Mouse (Mus musculus): ENCODE data around the gene Shisa8. TPM values are rescaled to one million over a fixed set of nuclear protein-coding genes. Genes with fewer than 3 reads are reported as not detected.
A peak's percentile ranks its signal among the peaks of the same experiment; 100 is the strongest.

The Shisa8 gene
- polyA plus RNA-seq, 1 experiment from 2014 or later = 0.46 TPM

DNA sequence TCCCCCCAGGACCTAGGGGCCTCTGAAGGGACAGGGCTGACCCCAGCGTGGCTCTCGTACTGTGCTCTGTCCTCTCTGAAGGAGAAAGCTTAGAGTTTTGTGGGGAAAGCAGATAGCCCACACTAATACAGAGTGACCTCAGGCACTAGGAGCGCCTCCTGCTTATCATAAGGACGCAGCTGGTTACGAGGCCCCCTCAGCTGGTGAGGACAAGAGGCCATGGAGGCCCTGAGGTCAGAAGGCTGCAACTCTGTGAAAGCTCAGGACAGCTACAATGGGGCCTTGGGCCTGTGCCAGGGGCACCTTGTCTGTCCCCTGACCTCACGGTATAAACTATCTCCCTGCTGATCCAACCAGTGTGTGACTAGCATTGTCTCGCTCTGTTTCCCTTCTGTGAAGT is 28.4 kb downstream of the Shisa8 start:
- ATAC-seq (ENCODE audit: insufficient read depth, low FRiP score, low TSS enrichment) (no peak), DNase-seq (ENCODE audit: low spot score) (no peak)
- H3K27me3 ChIP-seq (ENCODE audit: control insufficient read depth, insufficient read depth, low read length) = no peaks in the 10 kb centered on the region
- H3K9ac ChIP-seq (ENCODE audit: low read length) = no peak overlapping the region
- no peak overlapping the region for H3K4me2 ChIP-seq (ENCODE audit: low read depth)
- WGBS = 86% methylated on average over 7 of the region's 7 CpGs
- H3K4me1 ChIP-seq (ENCODE audit: control insufficient read depth, insufficient read depth, low read length) = no peaks in the 10 kb centered on the region
- H3K9me3 ChIP-seq (ENCODE audit: control insufficient read depth, low read length) = 0 out of 2 replicates have a peak, but pooled peaks cover 5% of the 10 kb centered on the region
- H3K27ac ChIP-seq (ENCODE audit: low read depth, low read length) = 0 out of 2 replicates have a peak overlapping the region, but pooled peaks have one; percentile 9
- H3K4me3 ChIP-seq (ENCODE audit: low read depth, low read length) = no peak overlapping the region
- peaks cover 57% of the 10 kb centered on the region for H3K36me3 ChIP-seq (ENCODE audit: control insufficient read depth, insufficient read depth, low read length)

DNA sequence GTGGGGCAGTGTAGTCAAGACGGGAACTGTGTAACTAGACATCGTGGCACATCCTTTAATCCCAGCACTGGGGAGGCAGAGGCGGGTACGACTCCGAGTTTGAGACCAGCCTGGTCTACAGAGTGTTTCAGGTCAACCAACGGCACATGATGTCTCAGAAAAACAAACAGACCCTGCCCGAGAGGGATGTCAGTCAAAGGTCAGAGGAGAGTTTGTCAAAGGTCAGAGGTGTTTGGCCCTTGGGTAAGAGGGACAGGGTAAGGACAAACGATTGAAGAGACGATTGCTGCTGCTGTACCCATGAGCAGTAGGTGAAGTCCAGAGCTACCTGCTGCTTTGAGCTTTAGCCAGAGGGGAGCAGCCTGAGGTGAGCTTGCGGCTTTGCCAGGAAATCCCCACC is 29.0 kb downstream of the Shisa8 start:
- WGBS = 82% methylated on average over 10 of the region's 10 CpGs
- Histone ChIP-seq H3K9me3 (ENCODE audit: control insufficient read depth, low read length) (0 out of 2 replicates have a peak, but pooled peaks cover 5% of the 10 kb centered on the region), H3K9ac (ENCODE audit: low read length) (no peak overlapping the region), H3K27me3 (ENCODE audit: control insufficient read depth, insufficient read depth, low read length) (no peaks in the 10 kb centered on the region), H3K4me2 (ENCODE audit: low read depth) (no peak overlapping the region), H3K27ac (ENCODE audit: low read depth, low read length) (no peak overlapping the region), H3K4me1 (ENCODE audit: control insufficient read depth, insufficient read depth, low read length) (no peaks in the 10 kb centered on the region), H3K4me3 (ENCODE audit: low read depth, low read length) (no peak overlapping the region), H3K36me3 (ENCODE audit: control insufficient read depth, insufficient read depth, low read length) (peaks cover 63% of the 10 kb centered on the region)
- no peak for ATAC-seq (ENCODE audit: insufficient read depth, low FRiP score, low TSS enrichment)
- no peak for DNase-seq (ENCODE audit: low spot score)

DNA sequence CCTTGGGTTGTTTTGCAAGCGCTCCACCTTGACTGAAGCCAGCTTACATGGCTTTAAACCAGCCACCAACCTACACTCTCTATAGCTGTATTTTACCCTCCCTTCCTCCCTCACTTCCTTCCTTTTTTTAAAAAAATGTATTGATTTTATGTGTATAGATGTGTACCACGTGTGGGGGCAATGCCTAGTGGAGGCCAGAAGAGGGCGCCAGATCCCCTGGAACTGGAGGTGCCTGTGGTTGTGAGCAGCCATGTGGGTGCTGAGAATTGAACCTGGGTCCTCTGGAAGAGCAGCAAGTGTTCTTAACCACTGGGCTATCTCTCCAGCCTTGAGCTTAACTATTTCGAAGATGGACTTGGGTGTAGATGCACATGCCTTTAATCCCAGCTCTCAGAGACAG is 30.3 kb downstream of the Shisa8 start:
- H3K36me3 ChIP-seq (ENCODE audit: control insufficient read depth, insufficient read depth, low read length) = peaks cover 69% of the 10 kb centered on the region
- no peak overlapping the region for H3K9ac ChIP-seq (ENCODE audit: low read length)
- DNase-seq (ENCODE audit: low spot score) (no peak), ATAC-seq (ENCODE audit: insufficient read depth, low FRiP score, low TSS enrichment) (no peak)
- H3K4me2 ChIP-seq (ENCODE audit: low read depth) = no peak overlapping the region
- H3K4me3 ChIP-seq (ENCODE audit: low read depth, low read length) = no peak overlapping the region
- WGBS = 97% methylated on average over 4 of the region's 4 CpGs
- H3K27me3 ChIP-seq (ENCODE audit: control insufficient read depth, insufficient read depth, low read length) = no peaks in the 10 kb centered on the region
- no peaks in the 10 kb centered on the region for H3K4me1 ChIP-seq (ENCODE audit: control insufficient read depth, insufficient read depth, low read length)
- H3K27ac ChIP-seq (ENCODE audit: low read depth, low read length) = no peak overlapping the region
- 0 out of 2 replicates have a peak, but pooled peaks cover 5% of the 10 kb centered on the region for H3K9me3 ChIP-seq (ENCODE audit: control insufficient read depth, low read length)

- no peaks in the 10 kb centered on the region for H3K4me1 ChIP-seq (ENCODE audit: control insufficient read depth, insufficient read depth, low read length)
- no peaks in the 10 kb centered on the region for H3K27me3 ChIP-seq (ENCODE audit: control insufficient read depth, insufficient read depth, low read length)
- DNase-seq (ENCODE audit: low spot score) (no peak), ATAC-seq (ENCODE audit: insufficient read depth, low FRiP score, low TSS enrichment) (no peak)
- no peak overlapping the region for H3K4me2 ChIP-seq (ENCODE audit: low read depth)
- no peak overlapping the region for H3K4me3 ChIP-seq (ENCODE audit: low read depth, low read length)
- H3K36me3 ChIP-seq (ENCODE audit: control insufficient read depth, insufficient read depth, low read length) = peaks cover 68% of the 10 kb centered on the region
- WGBS = 99% methylated on average over 5 of the region's 5 CpGs
- 0 out of 2 replicates have a peak, but pooled peaks cover 5% of the 10 kb centered on the region for H3K9me3 ChIP-seq (ENCODE audit: control insufficient read depth, low read length)
- no peak overlapping the region for H3K27ac ChIP-seq (ENCODE audit: low read depth, low read length)
- no peak overlapping the region for H3K9ac ChIP-seq (ENCODE audit: low read length)
These were observed 31.5 kb downstream of the Shisa8 start for GRCm38 (mm10) chr15:82181131-82181530.

DNA sequence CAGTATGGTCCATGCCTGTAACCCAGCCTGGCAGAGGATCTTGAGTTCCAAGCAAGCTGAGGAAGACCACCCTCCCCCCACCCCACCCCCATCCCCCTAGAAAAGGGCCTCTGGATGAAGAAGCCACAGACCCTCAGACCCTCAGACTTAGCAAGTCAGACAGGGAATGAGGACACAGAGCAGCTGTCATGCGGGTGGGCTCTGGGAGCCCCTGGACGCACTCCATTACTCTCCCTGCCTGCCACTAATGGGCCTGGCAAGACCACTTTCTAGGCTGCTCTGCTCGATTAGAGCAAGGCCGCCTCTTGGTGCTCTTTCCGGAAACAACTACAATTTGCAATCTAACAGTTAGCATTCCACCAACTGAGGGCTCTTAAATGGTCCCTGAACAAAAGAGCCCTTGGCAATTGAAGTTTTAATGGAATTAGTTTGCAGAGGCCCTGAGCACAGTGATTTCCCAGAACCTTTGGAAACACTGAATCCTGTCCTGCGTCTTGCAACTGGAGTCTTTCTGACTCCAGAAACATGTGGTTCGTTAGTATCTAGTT is 34.8 kb downstream of the Shisa8 start:
- H3K4me3 ChIP-seq (ENCODE audit: low read depth, low read length) = no peak overlapping the region
- ATAC-seq (ENCODE audit: insufficient read depth, low FRiP score, low TSS enrichment) (no peak), DNase-seq (ENCODE audit: low spot score) (no peak)
- no peaks in the 10 kb centered on the region for H3K27me3 ChIP-seq (ENCODE audit: control insufficient read depth, insufficient read depth, low read length)
- H3K27ac ChIP-seq (ENCODE audit: low read depth, low read length) = no peak overlapping the region
- peaks cover 67% of the 10 kb centered on the region for H3K36me3 ChIP-seq (ENCODE audit: control insufficient read depth, insufficient read depth, low read length)
- no peak overlapping the region for H3K9ac ChIP-seq (ENCODE audit: low read length)
- H3K4me2 ChIP-seq (ENCODE audit: low read depth) = no peak overlapping the region
- no peaks in the 10 kb centered on the region for H3K4me1 ChIP-seq (ENCODE audit: control insufficient read depth, insufficient read depth, low read length)
- 0 out of 2 replicates have a peak, but pooled peaks cover 5% of the 10 kb centered on the region for H3K9me3 ChIP-seq (ENCODE audit: control insufficient read depth, low read length)
- WGBS = 71% methylated on average over 7 of the region's 7 CpGs

DNA sequence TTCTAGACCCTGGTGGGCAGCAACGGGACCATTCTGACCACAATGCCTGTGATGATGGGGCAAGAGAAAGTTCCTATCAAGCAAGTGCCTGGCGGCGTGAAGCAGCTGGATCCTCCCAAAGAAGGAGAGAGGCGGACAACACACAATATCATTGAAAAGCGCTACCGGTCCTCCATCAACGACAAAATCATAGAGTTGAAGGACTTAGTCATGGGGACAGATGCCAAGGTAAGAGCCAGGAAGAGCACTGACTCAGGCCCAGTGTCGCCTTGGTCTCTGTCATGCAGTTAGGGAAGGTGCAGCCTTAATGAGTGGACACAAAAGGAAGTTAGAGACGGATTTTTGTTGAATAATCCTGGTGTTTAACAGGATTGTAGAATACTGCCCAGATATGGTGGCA is 37.5 kb downstream of the Shisa8 start:
- H3K4me2 ChIP-seq (ENCODE audit: low read depth) = no peak overlapping the region
- peaks cover 53% of the 10 kb centered on the region for H3K36me3 ChIP-seq (ENCODE audit: control insufficient read depth, insufficient read depth, low read length)
- no peak overlapping the region for H3K9ac ChIP-seq (ENCODE audit: low read length)
- DNase-seq (ENCODE audit: low spot score) = no peak
- no peaks in the 10 kb centered on the region for H3K4me1 ChIP-seq (ENCODE audit: control insufficient read depth, insufficient read depth, low read length)
- WGBS = 96% methylated on average over 9 of the region's 9 CpGs
- no peak overlapping the region for H3K27ac ChIP-seq (ENCODE audit: low read depth, low read length)
- no peaks in the 10 kb centered on the region for H3K9me3 ChIP-seq (ENCODE audit: control insufficient read depth, low read length)
- H3K4me3 ChIP-seq (ENCODE audit: low read depth, low read length) = no peak overlapping the region
- no peaks in the 10 kb centered on the region for H3K27me3 ChIP-seq (ENCODE audit: control insufficient read depth, insufficient read depth, low read length)
- ATAC-seq (ENCODE audit: insufficient read depth, low FRiP score, low TSS enrichment) = no peak

GRCm38 (mm10) chr15:82172648-82173047 is 40.0 kb downstream of the Shisa8 start:
- Histone ChIP-seq H3K4me3 (ENCODE audit: low read depth, low read length) (no peak overlapping the region), H3K4me1 (ENCODE audit: control insufficient read depth, insufficient read depth, low read length) (0 out of 2 replicates have a peak, but pooled peaks cover 2% of the 10 kb centered on the region), H3K9me3 (ENCODE audit: control insufficient read depth, low read length) (no peaks in the 10 kb centered on the region), H3K27me3 (ENCODE audit: control insufficient read depth, insufficient read depth, low read length) (no peaks in the 10 kb centered on the region), H3K4me2 (ENCODE audit: low read depth) (no peak overlapping the region), H3K9ac (ENCODE audit: low read length) (no peak overlapping the region), H3K36me3 (ENCODE audit: control insufficient read depth, insufficient read depth, low read length) (peaks cover 34% of the 10 kb centered on the region), H3K27ac (ENCODE audit: low read depth, low read length) (no peak overlapping the region)
- 92% methylated on average over 8 of the region's 8 CpGs for WGBS
- DNase-seq (ENCODE audit: low spot score) = no peak
- no peak for ATAC-seq (ENCODE audit: insufficient read depth, low FRiP score, low TSS enrichment)

DNA sequence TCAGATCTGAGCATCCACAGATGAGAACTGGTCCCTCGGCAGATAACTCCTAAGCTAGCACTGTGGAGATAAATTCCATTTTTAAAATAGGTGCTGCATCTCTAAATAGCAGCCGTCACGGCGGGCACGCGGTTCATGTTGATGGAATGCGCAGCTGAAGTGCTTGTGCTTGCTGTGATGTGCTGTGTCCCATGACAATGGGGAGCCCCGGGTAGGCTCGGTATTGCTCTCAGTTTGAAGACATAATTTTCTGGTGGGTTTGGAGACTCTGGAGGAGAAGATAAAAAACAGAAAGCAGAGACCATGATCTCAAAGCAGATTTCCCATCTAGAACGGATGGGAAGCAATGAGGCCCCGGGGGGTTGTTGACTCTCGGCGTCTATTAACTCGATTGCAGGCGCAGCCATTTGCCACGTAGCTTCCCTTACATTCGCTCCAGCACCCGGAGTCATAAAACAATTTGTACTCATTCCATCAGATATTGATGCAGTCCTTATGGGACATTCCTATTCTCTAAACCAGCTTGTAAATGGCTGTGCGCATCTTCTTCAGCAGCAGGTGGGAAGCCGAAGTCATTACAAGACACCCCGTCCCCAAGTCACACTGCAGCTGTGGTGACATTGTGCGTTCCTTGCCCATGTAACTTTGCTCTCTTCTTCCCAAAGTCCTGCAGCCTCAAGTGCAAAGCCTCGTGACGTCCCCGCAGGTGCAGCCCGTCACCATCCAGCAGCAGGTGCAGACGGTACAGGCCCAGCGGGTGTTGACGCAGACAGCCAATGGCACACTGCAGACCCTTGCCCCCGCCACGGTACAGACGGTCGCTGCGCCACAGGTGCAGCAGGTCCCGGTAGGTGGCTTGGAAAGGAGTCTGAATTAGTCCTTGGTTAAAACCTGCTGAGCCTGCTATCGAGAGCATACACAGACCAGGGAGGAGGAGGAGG is 41.9 kb downstream of the Shisa8 start:
- ATAC-seq (ENCODE audit: insufficient read depth, low FRiP score, low TSS enrichment) = no peak
- Histone ChIP-seq H3K27ac (ENCODE audit: low read depth, low read length) (no peak overlapping the region), H3K4me3 (ENCODE audit: low read depth, low read length) (no peak overlapping the region), H3K36me3 (ENCODE audit: control insufficient read depth, insufficient read depth, low read length) (peaks cover 21% of the 10 kb centered on the region), H3K4me2 (ENCODE audit: low read depth) (no peak overlapping the region), H3K4me1 (ENCODE audit: control insufficient read depth, insufficient read depth, low read length) (peaks cover 18% of the 10 kb centered on the region), H3K9ac (ENCODE audit: low read length) (no peak overlapping the region), H3K27me3 (ENCODE audit: control insufficient read depth, insufficient read depth, low read length) (no peaks in the 10 kb centered on the region), H3K9me3 (ENCODE audit: control insufficient read depth, low read length) (no peaks in the 10 kb centered on the region)
- no peak for DNase-seq (ENCODE audit: low spot score)
- WGBS = 61% methylated on average over 36 of the region's 36 CpGs

Data from neural tube, embryonic 11.5 days (tissue).